Mouse (Mus musculus) ovary, postnatal 10 days (tissue): ENCODE measurements around the gene Ptpa.

Experiments
- DNase-seq: peaks from one replicate; pipeline ENCODE4 v3.0.0; 2022; ENCODE audit warnings: low spot score

Ptpa gene

GRCm38 (mm10) chr2:30436809-30437208 is 21.0 kb downstream of the Ptpa start:
- DNase-seq, result no peak

GRCm38 (mm10) chr2:30437791-30438190 is 22.0 kb downstream of the Ptpa start:
- no peak for DNase-seq

- no peak for DNase-seq
Observed at GRCm38 (mm10) chr2:30439631-30440030, 23.8 kb downstream of the Ptpa start.

- DNase-seq, result no peak
Observed at GRCm38 (mm10) chr2:30440211-30440700, 24.4 kb downstream of the Ptpa start.

GRCm38 (mm10) chr2:30440701-30441517 is 25.1 kb downstream of the Ptpa start:
- DNase-seq, result no peak

GRCm38 (mm10) chr2:30441518-30442497 is 26.0 kb downstream of the Ptpa start:
- DNase-seq, result no peak

GRCm38 (mm10) chr2:30442498-30442890 is 26.7 kb downstream of the Ptpa start:
- no peak for DNase-seq

GRCm38 (mm10) chr2:30443281-30443680 is 27.4 kb downstream of the Ptpa start:
- DNase-seq, result no peak

GRCm38 (mm10) chr2:30444006-30444405 is 28.2 kb downstream of the Ptpa start:
- DNase-seq, result no peak

GRCm38 (mm10) chr2:30444450-30444849 is 28.6 kb downstream of the Ptpa start:
- no peak for DNase-seq

GRCm38 (mm10) chr2:30445312-30445711 is 29.5 kb downstream of the Ptpa start:
- DNase-seq, result no peak

GRCm38 (mm10) chr2:30446891-30447826 is 31.3 kb downstream of the Ptpa start:
- DNase-seq, result no peak

- DNase-seq, result no peak
Observed at GRCm38 (mm10) chr2:30448371-30448770, 32.5 kb downstream of the Ptpa start.

- no peak for DNase-seq
Observed at GRCm38 (mm10) chr2:30450530-30450929, 34.7 kb downstream of the Ptpa start.

GRCm38 (mm10) chr2:30451525-30451924 is 35.7 kb downstream of the Ptpa start:
- no peak for DNase-seq

- DNase-seq, result no peak
Observed at GRCm38 (mm10) chr2:30453570-30453969, 37.7 kb downstream of the Ptpa start.

GRCm38 (mm10) chr2:30454587-30454986 is 38.7 kb downstream of the Ptpa start:
- DNase-seq, result no peak

- DNase-seq, result no peak
Observed at GRCm38 (mm10) chr2:30456104-30456980, 40.5 kb downstream of the Ptpa start.

- no peak for DNase-seq
Observed at GRCm38 (mm10) chr2:30458349-30458748, 42.5 kb downstream of the Ptpa start.

GRCm38 (mm10) chr2:30459241-30459640 is 43.4 kb downstream of the Ptpa start:
- DNase-seq, result no peak
